Mouse (Mus musculus) urinary bladder, postnatal 14 days (tissue): ENCODE measurements around the gene Tbccd1.

ENCODE experiments used
- DNase-seq: peaks from one replicate; pipeline ENCODE4 v3.0.0; 2021; ENCODE audit warnings: low spot score

Gene Tbccd1

GRCm38 (mm10) chr16:22856773-22857172, 696 bp downstream of the Tbccd1 start:
- DNase-seq, result no peak

- DNase-seq, result no peak
These were observed 4.8 kb downstream of the Tbccd1 start for GRCm38 (mm10) chr16:22852709-22853108.

DNA sequence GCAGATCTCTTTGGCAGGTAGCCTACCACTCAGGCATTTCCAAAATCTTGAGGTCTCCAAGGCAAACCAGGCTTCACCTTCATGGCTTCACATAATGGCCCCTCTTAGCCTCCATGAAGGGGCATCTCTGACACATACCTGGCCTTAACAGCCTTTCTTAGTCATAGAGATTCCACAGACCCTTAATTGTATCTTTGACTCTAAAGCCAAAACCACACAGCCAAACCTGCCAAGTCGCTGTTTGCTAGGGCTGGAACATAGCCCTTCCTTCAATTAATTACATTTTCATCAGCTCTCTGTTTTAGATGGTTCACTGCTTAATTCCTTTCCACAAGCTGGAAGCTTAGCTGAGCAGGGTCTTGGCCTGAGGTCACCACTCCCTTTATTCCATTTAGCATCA, 9.1 kb downstream of the Tbccd1 start:
- no peak for DNase-seq

DNA sequence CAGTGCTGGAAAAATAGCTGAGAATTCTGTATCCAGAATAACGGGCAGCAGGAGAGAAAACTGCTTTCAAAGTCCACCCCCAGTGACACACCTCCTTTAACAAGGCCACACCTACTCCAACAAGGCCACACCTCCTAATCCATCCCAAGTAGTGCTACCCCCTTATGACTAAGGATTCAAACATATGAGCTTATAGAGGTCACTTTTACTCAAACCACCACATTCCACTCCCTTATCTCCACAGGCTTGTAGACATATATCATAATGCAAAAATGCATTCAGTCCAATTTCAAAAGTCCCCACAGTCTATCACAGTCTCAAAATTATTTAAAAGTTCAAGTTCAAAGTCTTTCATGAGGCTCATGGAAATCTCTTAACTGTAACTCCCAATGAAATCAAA, 9.8 kb downstream of the Tbccd1 start:
- no peak for DNase-seq

- DNase-seq, result no peak
These were observed 12.0 kb downstream of the Tbccd1 start for GRCm38 (mm10) chr16:22845481-22845880.

DNA sequence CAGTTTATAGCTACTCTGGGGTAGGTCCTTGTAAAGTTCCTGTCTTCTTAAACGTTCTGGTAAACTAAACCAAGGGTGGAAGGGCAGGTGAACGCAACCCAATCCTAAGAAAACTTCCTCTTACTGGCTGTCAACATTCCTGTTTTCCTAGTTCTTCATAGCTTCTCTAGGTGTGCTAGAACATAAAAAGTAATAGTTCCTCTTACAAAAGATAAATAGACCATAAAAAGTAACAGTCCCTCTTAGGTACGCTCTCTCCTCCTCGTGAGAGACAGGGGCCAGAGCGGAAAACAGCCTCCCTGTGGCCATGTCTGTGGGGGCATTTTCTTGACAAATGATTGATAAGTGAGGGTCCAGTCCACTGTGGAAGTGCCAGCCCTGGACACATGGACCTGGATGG, 12.6 kb downstream of the Tbccd1 start:
- no peak for DNase-seq

- DNase-seq, result peak; percentile 77
These were observed 13.2 kb downstream of the Tbccd1 start for GRCm38 (mm10) chr16:22844061-22844801.

DNA sequence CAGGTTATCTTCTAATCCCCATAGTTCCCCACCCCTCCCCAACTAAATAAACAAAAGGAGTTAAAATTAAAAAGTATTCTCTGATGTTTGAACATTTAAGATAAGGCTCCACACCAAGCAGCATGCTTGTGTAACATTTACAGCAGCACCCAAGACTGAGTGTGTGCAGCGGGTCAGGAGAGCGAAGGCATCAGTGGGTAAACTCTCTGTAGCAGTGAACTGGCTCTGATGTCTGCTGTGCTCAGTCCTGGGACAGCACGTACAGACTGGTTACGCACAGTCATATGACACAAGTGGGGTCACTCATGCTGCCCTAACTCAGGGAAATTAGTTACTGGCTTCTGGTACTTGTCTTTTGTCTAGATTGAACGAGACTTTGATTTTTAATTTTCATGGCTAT, 14.6 kb downstream of the Tbccd1 start:
- DNase-seq, result no peak

GRCm38 (mm10) chr16:22839146-22839857, 18.2 kb downstream of the Tbccd1 start:
- DNase-seq, result no peak

GRCm38 (mm10) chr16:22832932-22833525, 24.4 kb downstream of the Tbccd1 start:
- no peak for DNase-seq

GRCm38 (mm10) chr16:22820731-22821130, 36.7 kb downstream of the Tbccd1 start:
- no peak for DNase-seq

DNA sequence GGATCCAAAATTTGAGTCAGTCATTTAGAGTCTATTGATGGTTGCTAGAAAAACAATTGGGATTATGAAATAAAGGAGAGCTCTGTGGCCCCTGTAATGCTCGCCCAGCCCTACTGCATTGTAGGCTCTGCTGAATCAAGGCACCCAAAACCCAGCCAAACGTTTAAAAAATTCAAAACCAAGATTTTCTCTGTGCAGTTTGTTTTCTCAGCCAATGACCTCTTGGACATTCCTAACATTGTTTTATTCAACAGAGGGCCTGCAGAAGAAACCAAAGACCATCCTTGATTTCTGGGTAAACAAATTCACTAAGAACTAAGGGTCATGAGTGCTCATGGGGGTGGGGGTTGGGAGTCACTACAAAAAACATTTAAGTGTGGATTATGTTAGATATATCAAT, 46.0 kb downstream of the Tbccd1 start, which contains the start of gene Crygs:
Crygs (minus strand) TSS at position 101 of the 400 bp plus-strand sequence.
- DNase-seq, result no peak

DNA sequence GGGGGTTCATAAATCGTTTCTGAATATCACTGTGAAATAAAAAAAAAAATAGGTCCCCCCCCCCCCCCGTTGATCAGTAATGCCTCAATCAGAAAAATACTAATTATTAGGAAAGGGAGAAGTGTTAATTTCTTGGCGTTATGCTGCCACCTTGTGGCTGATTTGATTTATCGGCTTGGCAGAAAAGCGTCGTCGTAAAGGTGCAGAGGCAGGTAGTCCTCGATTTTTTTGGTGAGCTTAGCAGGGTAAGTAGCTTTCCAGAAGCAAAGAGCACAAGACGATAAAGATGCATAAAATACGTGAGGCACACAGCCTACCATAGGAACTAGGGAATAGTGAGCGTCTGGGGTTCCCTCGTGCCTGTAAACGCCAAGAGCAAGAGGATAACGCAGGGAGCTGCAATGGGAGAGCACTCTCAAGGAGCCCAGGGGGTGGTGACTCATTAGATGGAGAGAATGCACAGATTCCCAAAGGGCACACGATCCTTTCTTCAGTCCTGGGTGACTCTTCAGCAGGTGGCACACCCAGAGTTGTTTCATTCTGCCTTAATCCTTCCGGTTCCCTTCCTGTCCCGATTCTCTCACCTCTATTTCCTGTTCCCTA, 49.9 kb downstream of the Tbccd1 start:
- peak; percentile 46 for DNase-seq

DNA sequence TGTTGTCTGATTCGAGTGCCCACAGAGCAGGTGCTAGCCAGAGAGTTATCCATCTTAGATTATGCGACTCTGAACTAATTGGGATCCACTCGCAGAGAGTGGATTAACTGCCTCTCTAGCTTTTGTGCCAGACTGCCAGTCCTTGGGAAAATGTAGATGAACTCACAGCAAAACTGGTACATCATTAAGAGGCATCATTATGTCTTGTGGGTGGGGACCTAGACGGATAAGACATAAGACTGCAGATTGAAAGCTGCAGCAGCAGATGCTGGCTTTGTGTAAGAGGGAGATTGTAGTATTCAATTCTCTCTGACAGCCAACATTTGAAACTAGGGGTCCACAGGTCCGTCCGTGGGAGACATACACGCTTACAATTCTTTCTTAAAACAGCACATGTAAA, 54.7 kb downstream of the Tbccd1 start:
- no peak for DNase-seq

DNA sequence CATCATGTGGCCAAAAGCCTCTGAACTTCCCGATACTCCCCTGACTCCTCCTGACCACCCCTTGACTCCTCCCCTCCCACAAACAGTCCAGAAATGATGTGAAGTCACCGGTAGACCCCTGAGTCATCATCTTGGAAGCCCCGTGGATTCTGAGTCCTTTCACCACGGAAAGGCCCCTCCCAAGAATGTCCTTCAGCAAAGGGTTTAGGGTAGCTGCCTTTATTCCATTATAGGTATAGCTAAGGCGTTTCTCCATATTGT, 56.7 kb downstream of the Tbccd1 start:
- no peak for DNase-seq

- DNase-seq, result no peak
These were observed 57.2 kb downstream of the Tbccd1 start for GRCm38 (mm10) chr16:22800026-22800848.

- no peak for DNase-seq
These were observed 58.9 kb downstream of the Tbccd1 start for GRCm38 (mm10) chr16:22798520-22798919.

DNA sequence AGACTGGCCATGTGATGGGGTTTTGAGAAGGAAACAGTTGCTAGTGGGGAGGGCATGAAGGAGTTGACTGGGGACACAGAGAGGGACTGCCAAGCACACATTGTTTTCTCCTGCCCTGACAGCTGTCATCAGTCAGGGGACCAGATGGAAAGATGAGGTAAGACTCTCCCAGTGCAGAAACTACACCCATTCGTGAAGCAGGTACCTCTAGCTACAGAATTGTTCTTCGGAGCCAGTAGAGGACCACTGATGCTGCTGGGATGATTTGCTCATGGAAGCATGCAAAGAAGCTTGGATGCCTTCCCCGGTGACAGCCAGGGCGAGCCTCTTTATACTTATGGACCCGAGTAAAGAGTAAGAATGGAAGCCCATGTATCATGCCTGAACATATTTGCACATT, 59.9 kb downstream of the Tbccd1 start:
- no peak for DNase-seq

GRCm38 (mm10) chr16:22795497-22795896, 62.0 kb downstream of the Tbccd1 start:
- no peak for DNase-seq

DNA sequence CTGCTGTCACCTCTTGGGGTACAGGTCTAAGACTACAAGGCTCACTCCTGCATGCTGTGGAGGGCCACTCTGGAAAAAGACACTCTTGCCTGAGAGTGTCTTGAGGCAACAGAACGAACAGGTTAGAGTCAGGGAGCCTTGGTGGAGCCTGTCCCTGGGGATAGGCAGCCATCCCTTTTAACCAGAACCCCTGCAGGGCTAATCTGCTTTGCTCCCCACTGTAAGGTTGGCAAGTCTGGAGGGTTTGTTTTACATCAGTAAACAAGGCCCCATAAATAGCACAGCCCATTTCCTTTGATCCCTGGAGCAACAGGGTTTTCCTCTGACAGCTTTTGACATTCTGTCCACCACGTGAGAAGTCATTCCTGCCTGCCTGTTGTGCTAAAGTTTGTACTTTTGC, 66.2 kb downstream of the Tbccd1 start:
- DNase-seq, result no peak

DNA sequence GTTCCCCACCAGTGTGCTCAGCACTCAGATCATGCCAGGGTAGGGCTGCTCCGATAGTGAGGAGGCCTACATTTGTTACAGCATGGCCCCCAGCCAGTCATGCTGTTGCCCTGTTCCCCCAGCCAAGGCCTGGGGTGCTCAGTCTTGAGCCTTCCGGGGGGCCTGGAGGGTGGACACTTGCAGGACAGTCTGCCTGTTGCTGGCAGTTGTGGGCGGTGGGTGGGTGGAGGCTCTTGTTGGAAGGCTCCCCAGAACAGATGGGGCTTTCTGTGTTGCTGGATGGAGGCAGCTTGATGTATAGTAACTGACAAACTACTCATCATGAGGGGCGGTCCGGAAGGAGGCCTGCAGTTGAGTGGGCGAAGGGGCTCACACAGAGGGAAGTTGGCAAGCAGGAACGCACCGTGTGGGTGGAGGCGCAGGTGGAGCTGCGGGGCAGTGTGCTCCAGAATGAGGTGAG, 67.5 kb downstream of the Tbccd1 start:
- no peak for DNase-seq

DNA sequence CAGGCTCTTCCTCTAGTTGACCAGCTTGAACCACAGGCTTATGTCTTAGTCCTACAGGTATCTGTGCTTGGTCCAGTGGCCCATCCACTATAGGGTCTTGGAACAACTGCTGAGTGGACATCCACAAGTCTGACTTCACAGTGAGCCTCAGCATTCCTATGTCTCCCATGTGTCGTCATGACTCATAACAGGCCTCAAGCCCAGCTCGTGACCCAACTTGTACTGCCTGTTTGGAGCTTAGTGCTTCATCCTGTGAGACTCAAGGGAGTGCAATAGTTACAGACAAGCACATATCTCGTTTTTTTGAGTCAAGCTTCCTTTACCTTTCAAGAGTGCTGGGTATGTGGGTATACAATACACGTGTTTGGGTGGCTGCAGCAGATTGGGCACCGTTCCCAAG, 74.8 kb downstream of the Tbccd1 start:
- no peak for DNase-seq
